Mouse (Mus musculus) forebrain, embryonic 16.5 days (tissue): ENCODE data around the gene Sacm1l. TPM values are rescaled to one million over a fixed set of nuclear protein-coding genes. Genes with fewer than 3 reads are reported as not detected.

Experiments
- ATAC-seq: fragments of 200-750 bp; cut with Nextera tagmentation; 2 replicates; pipeline ENCODE4 v1.8.0; 2017; ENCODE audit warnings: mild to moderate bottlenecking, moderate library complexity
- H3K27ac ChIP-seq: fragments of 300-500 bp; sonication (generic); 2 replicates; pipeline ENCODE4 v1.5.1; 2014; ENCODE audit warnings: low read length, control low read depth
- H3K27me3 ChIP-seq: fragments of 300-500 bp; sonication (generic); replicated peaks from 2 replicates; pipeline ENCODE4 v1.6.1; 2014; ENCODE audit warnings: low read length; ENCODE audit not compliant: control insufficient read depth, insufficient read depth
- H3K36me3 ChIP-seq: fragments of 300-500 bp; sonication (generic); 2 replicates; pipeline ENCODE4 v1.6.1; 2014; ENCODE audit not compliant: control insufficient read depth, insufficient read depth
- H3K4me1 ChIP-seq: fragments of 300-500 bp; sonication (generic); replicated peaks from 2 replicates; pipeline ENCODE4 v1.6.1; 2014; ENCODE audit warnings: low read length; ENCODE audit not compliant: control insufficient read depth, insufficient read depth
- H3K4me2 ChIP-seq: fragments of 300-500 bp; sonication (generic); 2 replicates; pipeline ENCODE4 v1.6.1; 2014; ENCODE audit warnings: mild to moderate bottlenecking, low read length, control low read depth
- H3K4me3 ChIP-seq: fragments of 300-500 bp; sonication (generic); replicated peaks from 2 replicates; pipeline ENCODE4 v1.5.1; 2014; ENCODE audit warnings: mild to moderate bottlenecking, low read length, control low read depth
- H3K9ac ChIP-seq: fragments of 300-500 bp; sonication (generic); replicated peaks from 2 replicates; pipeline ENCODE4 v1.6.1; 2014; ENCODE audit warnings: low read depth, low read length, control low read depth
- H3K9me3 ChIP-seq: fragments of 300-500 bp; sonication (generic); 2 replicates; pipeline ENCODE4 v1.6.1; 2016; ENCODE audit warnings: low read length; ENCODE audit not compliant: control insufficient read depth
- WGBS: fragments of 180-500 bp; shearing (Covaris S2); extraction: QIAGEN DNeasy Blood & Tissue Kit; methylation state at CpG from one replicate; pipeline ENCODE4 v1.1.7; 2014; 5-methylcytosine and 5-hydroxymethylcytosine counted together
- polyA plus RNA-seq: library from polyadenylated mRNA; unstranded; fragments of >200 nt; fragmentation: Nextera tagmentation; extraction: Ambion mirVana; gene quantifications from 2 replicates; pipeline ENCODE4 v1.2.1, GENCODE M21; 2015

The Sacm1l gene
- polyA plus RNA-seq, 1 experiment from 2014 or later: 54.2 TPM

- H3K9me3 ChIP-seq: no peaks in the 10 kb centered on the region
- H3K4me2 ChIP-seq: no peak overlapping the region
- no peak for ATAC-seq
- no peak overlapping the region for H3K9ac ChIP-seq
- no peaks in the 10 kb centered on the region for H3K27me3 ChIP-seq
- H3K4me1 ChIP-seq: no peaks in the 10 kb centered on the region; the same call in none of the 2 replicates
- H3K36me3 ChIP-seq: no peaks in the 10 kb centered on the region
- WGBS: 82% methylated on average over 4 of the region's 4 CpGs
- no peak overlapping the region for H3K27ac ChIP-seq
- H3K4me3 ChIP-seq: no peak overlapping the region
These were observed 23.1 kb upstream of the Sacm1l start for GRCm38 (mm10) chr9:123506270-123507146.

- Histone ChIP-seq H3K4me1 (no peaks in the 10 kb centered on the region; the same call in none of the 2 replicates), H3K9ac (no peak overlapping the region), H3K27me3 (no peaks in the 10 kb centered on the region), H3K36me3 (no peaks in the 10 kb centered on the region), H3K9me3 (no peaks in the 10 kb centered on the region), H3K4me3 (no peak overlapping the region), H3K27ac (no peak overlapping the region), H3K4me2 (no peak overlapping the region)
- WGBS: 86% methylated on average over 2 of the region's 2 CpGs
- no peak for ATAC-seq
These were observed 22.2 kb upstream of the Sacm1l start for GRCm38 (mm10) chr9:123507380-123507779.

GRCm38 (mm10) chr9:123508986-123509385 lies 20.6 kb upstream of the Sacm1l start:
- no peak overlapping the region for H3K9ac ChIP-seq
- H3K27ac ChIP-seq: no peak overlapping the region
- H3K27me3 ChIP-seq: no peaks in the 10 kb centered on the region
- H3K36me3 ChIP-seq: no peaks in the 10 kb centered on the region
- ATAC-seq: no peak
- H3K4me3 ChIP-seq: no peak overlapping the region
- H3K4me2 ChIP-seq: no peak overlapping the region
- WGBS: 79% methylated on average over 2 of the region's 2 CpGs
- no peaks in the 10 kb centered on the region for H3K9me3 ChIP-seq
- no peaks in the 10 kb centered on the region; the same call in 1 of the 2 replicates for H3K4me1 ChIP-seq

GRCm38 (mm10) chr9:123509638-123510604 lies 19.6 kb upstream of the Sacm1l start:
- 77% methylated on average over 8 of the region's 8 CpGs for WGBS
- peak; percentile 59; the same call in 1 of the 2 replicates for ATAC-seq

GRCm38 (mm10) chr9:123510926-123511325 lies 18.6 kb upstream of the Sacm1l start:
- Histone ChIP-seq H3K36me3 (no peaks in the 10 kb centered on the region), H3K4me1 (no peaks in the 10 kb centered on the region; the same call in 1 of the 2 replicates), H3K4me2 (no peak overlapping the region), H3K9ac (no peak overlapping the region), H3K4me3 (no peak overlapping the region), H3K27ac (no peak overlapping the region), H3K27me3 (no peaks in the 10 kb centered on the region), H3K9me3 (no peaks in the 10 kb centered on the region)
- 94% methylated on average over 5 of the region's 5 CpGs for WGBS
- no peak for ATAC-seq

More at GRCm38 (mm10) chr9:123509638-123510604, 19.6 kb upstream of the Sacm1l start:
- Histone ChIP-seq H3K36me3 (no peaks in the 10 kb centered on the region), H3K4me2 (no peak overlapping the region), H3K9me3 (no peaks in the 10 kb centered on the region), H3K27me3 (no peaks in the 10 kb centered on the region), H3K27ac (no peak overlapping the region; the same call in 1 of the 2 replicates), H3K9ac (no peak overlapping the region), H3K4me3 (no peak overlapping the region), H3K4me1 (no peaks in the 10 kb centered on the region; the same call in 1 of the 2 replicates)

- Histone ChIP-seq H3K27ac (no peak overlapping the region), H3K9ac (no peak overlapping the region), H3K9me3 (no peaks in the 10 kb centered on the region), H3K4me2 (no peak overlapping the region), H3K4me1 (no peaks in the 10 kb centered on the region; the same call in 1 of the 2 replicates), H3K36me3 (no peaks in the 10 kb centered on the region), H3K4me3 (no peak overlapping the region), H3K27me3 (no peaks in the 10 kb centered on the region)
- no peak for ATAC-seq
- WGBS: 87% methylated on average over 2 of the region's 2 CpGs
These were observed 17.1 kb upstream of the Sacm1l start for GRCm38 (mm10) chr9:123512482-123512881.

GRCm38 (mm10) chr9:123515087-123515486 lies 14.5 kb upstream of the Sacm1l start:
- no peak overlapping the region for H3K9ac ChIP-seq
- WGBS: 86% methylated on average over 2 of the region's 2 CpGs
- no peak for ATAC-seq
- no peak overlapping the region for H3K27ac ChIP-seq
- H3K36me3 ChIP-seq: no peaks in the 10 kb centered on the region
- H3K27me3 ChIP-seq: no peaks in the 10 kb centered on the region
- no peaks in the 10 kb centered on the region for H3K9me3 ChIP-seq
- no peak overlapping the region for H3K4me2 ChIP-seq
- H3K4me3 ChIP-seq: no peak overlapping the region
- H3K4me1 ChIP-seq: no peaks in the 10 kb centered on the region

- no peak for ATAC-seq
- no peak overlapping the region for H3K27ac ChIP-seq
- no peak overlapping the region for H3K4me3 ChIP-seq
- WGBS: 93% methylated on average over 7 of the region's 7 CpGs
- H3K9ac ChIP-seq: no peak overlapping the region
- H3K4me2 ChIP-seq: no peak overlapping the region
- no peaks in the 10 kb centered on the region for H3K27me3 ChIP-seq
- no peaks in the 10 kb centered on the region for H3K36me3 ChIP-seq
- H3K4me1 ChIP-seq: no peaks in the 10 kb centered on the region
- H3K9me3 ChIP-seq: no peaks in the 10 kb centered on the region
These were observed 12.7 kb upstream of the Sacm1l start for GRCm38 (mm10) chr9:123516641-123517385.
